ENCODE assay signal across 12 mouse cellular contexts in genomic region chr2:170308966-170309365, GRCm38 (mm10).
DNase-seq lines count a peak whose midpoint lies in the region; ATAC-seq and TF ChIP-seq lines count a peak whose summit lies in the region.
"Had no signal": no experiment of that assay in that cellular context is flagged by ENCODE, and none has a peak within 500 bp of the region (broad histone marks: within the 10 kb centered on the region; RNA-seq: fewer than 3 reads in every experiment).

No protein-coding gene starts in this region.

- 32% methylated on average over 9 of the region's 9 CpGs for WGBS in kidney, postnatal 0 days
- 43% methylated on average over 9 of the region's 9 CpGs for WGBS in embryonic facial prominence, embryonic 15.5 days

- DNase-seq in kidney, postnatal 0 days (ENCODE audit: low spot score) = peak; percentile 57
- no peak for DNase-seq in kidney, postnatal 25 days
- DNase-seq in ES-E14 (ENCODE audit: low read depth, low spot score) = peak; percentile 50
- peak; percentile 61 for DNase-seq in lung, postnatal 36 days
- DNase-seq in testis, postnatal 14 days (ENCODE audit: low spot score) = no peak
- no peak for DNase-seq in layer of hippocampus, postnatal 14 days (ENCODE audit: low spot score in 2 of 2)
- DNase-seq in cerebellum, adult 8-10 months = no peak
- DNase-seq: adrenal gland, postnatal 10 days; heart, adult 18-20 months; thymus, adult 2 months had no signal

- no peak overlapping the region for H3K4me2 ChIP-seq in kidney, postnatal 0 days (ENCODE audit: low read length)
- no peak overlapping the region for H3K4me2 ChIP-seq in embryonic facial prominence, embryonic 15.5 days (replicated peaks)

- H3K4me3 ChIP-seq in kidney, postnatal 0 days (replicated peaks; ENCODE audit: low read depth, low read length) = no peak overlapping the region
- H3K4me3 ChIP-seq in ES-E14 (ENCODE audit: insufficient read depth in 1 of 2, low read depth in 1 of 2, low read length in 2 of 2, poor library complexity in 1 of 2, severe bottlenecking in 1 of 2) = no peak overlapping the region
- H3K4me3 ChIP-seq in embryonic facial prominence, embryonic 15.5 days (replicated peaks) = no peak overlapping the region

- H3K36me3 ChIP-seq in kidney, postnatal 0 days (ENCODE audit: insufficient read depth, low read length) = no peaks in the 10 kb centered on the region
- no peaks in the 10 kb centered on the region for H3K36me3 ChIP-seq in ES-E14 (ENCODE audit: control insufficient read depth, insufficient read depth, low read length, poor library complexity, severe bottlenecking)
- H3K36me3 ChIP-seq in embryonic facial prominence, embryonic 15.5 days = no peaks in the 10 kb centered on the region

- in situ Hi-C loops in ES-E14 (cut with MboI; ENCODE audit: low sequenced_read_pairs in 2 of 2, unreplicated experiment in 2 of 2) = no loop called here

- no peak overlapping the region for H3K27ac ChIP-seq in kidney, postnatal 0 days
- no peak overlapping the region for H3K27ac ChIP-seq in ES-E14 (ENCODE audit: insufficient read depth, low read depth, low read length, poor library complexity, severe bottlenecking)
- H3K27ac ChIP-seq in embryonic facial prominence, embryonic 15.5 days (replicated peaks) = peak overlapping the region; percentile 81

- peak; percentile 74; the same call in 1 of the 2 replicates for ATAC-seq in kidney, postnatal 0 days (replicated peaks; ENCODE audit: low FRiP score, low read depth)
- peak; percentile 77 for ATAC-seq in embryonic facial prominence, embryonic 15.5 days (ENCODE audit: insufficient number of reproducible peaks, low FRiP score, low TSS enrichment, low read depth)
- ATAC-seq: CD4-positive, CD25-positive, alpha-beta regulatory T cell, adult 4 months had no signal

- H3K4me1 ChIP-seq in kidney, postnatal 0 days (replicated peaks; ENCODE audit: insufficient read depth, low read length) = 0 out of 2 replicates have a peak, but pooled peaks cover 4% of the 10 kb centered on the region
- H3K4me1 ChIP-seq in ES-E14 (ENCODE audit: control insufficient read depth in 2 of 2, insufficient read depth in 2 of 2, low read length in 2 of 2, poor library complexity in 1 of 2) = peaks cover 4% of the 10 kb centered on the region in 2 experiments; a peak in 3 of 4 replicates
- peaks cover 21% of the 10 kb centered on the region for H3K4me1 ChIP-seq in embryonic facial prominence, embryonic 15.5 days

- no peaks in the 10 kb centered on the region for H3K9me3 ChIP-seq in kidney, postnatal 0 days (replicated peaks; ENCODE audit: low read length)
- H3K9me3 ChIP-seq in ES-E14 (ENCODE audit: control insufficient read depth, insufficient read depth, low read depth, low read length) = no peaks in the 10 kb centered on the region
- H3K9me3 ChIP-seq in embryonic facial prominence, embryonic 15.5 days (replicated peaks) = no peaks in the 10 kb centered on the region

- no peak overlapping the region for H3K9ac ChIP-seq in kidney, postnatal 0 days (ENCODE audit: low read depth, low read length)
- H3K9ac ChIP-seq in ES-E14 (ENCODE audit: insufficient read depth, low read depth, low read length, poor library complexity, severe bottlenecking) = no peak overlapping the region
- no peak overlapping the region for H3K9ac ChIP-seq in embryonic facial prominence, embryonic 15.5 days

- no peaks in the 10 kb centered on the region; the same call in 1 of the 2 replicates for H3K27me3 ChIP-seq in kidney, postnatal 0 days (ENCODE audit: insufficient read depth, low read length)
- no peaks in the 10 kb centered on the region for H3K27me3 ChIP-seq in embryonic facial prominence, embryonic 15.5 days

- no peak for TF ChIP-seq CTCF in kidney, postnatal 0 days (IDR thresholded peaks at IDR 0.05; ENCODE audit: low read depth)

TF ChIP-seq in ES-E14, 5 proteins besides CTCF, POLR2A, EP300 and RAD21:
- TF ChIP-seq ZC3H11A (IDR thresholded peaks at IDR 0.05; ENCODE audit: borderline replicate concordance, low read depth, low read length) (no peak), MAFK (IDR thresholded peaks at IDR 0.05; ENCODE audit: insufficient read depth, low read depth, low read length) (no peak)

Comparison
In these comparisons a context has a peak if more than half of its experiments do, and no peak if none do; other contexts are left out.
1. DNase-seq: peak in kidney, postnatal 0 days (single experiment), ES-E14 (single experiment) and lung, postnatal 36 days (single experiment); none in kidney, postnatal 25 days (0 of 2), testis, postnatal 14 days (single experiment), layer of hippocampus, postnatal 14 days (0 of 2) and cerebellum, adult 8-10 months (single experiment).